Mouse (Mus musculus) lung, embryonic 16.5 days (tissue): ENCODE data around the gene Dvl3. TPM values are rescaled to one million over a fixed set of nuclear protein-coding genes. Genes with fewer than 3 reads are reported as not detected.

Experiments used
- ATAC-seq: fragments of 200-750 bp; cut with Nextera tagmentation; 2 replicates; pipeline ENCODE4 v1.8.0; 2017; ENCODE audit warnings: low read depth, mild to moderate bottlenecking, moderate library complexity
- H3K27ac ChIP-seq: fragments of 300-500 bp; sonication (generic); 2 replicates; pipeline ENCODE4 v1.5.1; 2014; ENCODE audit warnings: mild to moderate bottlenecking, control low read depth, low read length
- H3K27me3 ChIP-seq: fragments of 300-500 bp; sonication (generic); 2 replicates; pipeline ENCODE4 v1.6.1; 2014; ENCODE audit warnings: low read depth, low read length, mixed read lengths; ENCODE audit not compliant: control insufficient read depth, insufficient read depth
- H3K36me3 ChIP-seq: fragments of 300-500 bp; sonication (generic); 2 replicates; pipeline ENCODE4 v1.6.1; 2014; ENCODE audit warnings: low read length; ENCODE audit not compliant: control insufficient read depth, insufficient read depth
- H3K4me1 ChIP-seq: fragments of 300-500 bp; sonication (generic); replicated peaks from 2 replicates; pipeline ENCODE4 v1.6.1; 2014; ENCODE audit warnings: low read length, mixed read lengths; ENCODE audit not compliant: control insufficient read depth, insufficient read depth
- H3K4me2 ChIP-seq: fragments of 300-500 bp; sonication (generic); 2 replicates; pipeline ENCODE4 v1.6.1; 2014; ENCODE audit warnings: low read depth, low read length, control low read depth
- H3K4me3 ChIP-seq: fragments of 300-500 bp; sonication (generic); 2 replicates; pipeline ENCODE4 v1.5.1; 2014; ENCODE audit warnings: mild to moderate bottlenecking, low read length, control low read depth
- H3K9ac ChIP-seq: fragments of 300-500 bp; sonication (generic); 2 replicates; pipeline ENCODE4 v1.6.1; 2014; ENCODE audit warnings: low read length, control low read depth
- H3K9me3 ChIP-seq: fragments of 300-500 bp; sonication (generic); 2 replicates; pipeline ENCODE4 v1.6.1; 2016; ENCODE audit warnings: low read length; ENCODE audit not compliant: control insufficient read depth
- WGBS: fragments of 180-500 bp; shearing (Covaris S2); extraction: QIAGEN DNeasy Blood & Tissue Kit; methylation state at CpG from one replicate; pipeline ENCODE4 v1.1.7; 2014; 5-methylcytosine and 5-hydroxymethylcytosine counted together
- polyA plus RNA-seq: library from polyadenylated mRNA; unstranded; fragments of >200 nt; fragmentation: Nextera tagmentation; extraction: Ambion mirVana; gene quantifications from 2 replicates; pipeline ENCODE4 v1.2.1, GENCODE M21; 2015

Dvl3 gene
- polyA plus RNA-seq, 1 experiment from 2014 or later: 19.9 TPM

- WGBS: 23% methylated on average over 9 of the region's 9 CpGs
- ATAC-seq: no peak
- peak overlapping the region; percentile 91 for H3K4me3 ChIP-seq
- no peaks in the 10 kb centered on the region for H3K27me3 ChIP-seq
- H3K4me1 ChIP-seq: peaks cover 20% of the 10 kb centered on the region
- peak overlapping the region; percentile 87 for H3K27ac ChIP-seq
- H3K9me3 ChIP-seq: no peaks in the 10 kb centered on the region
- peak overlapping the region; percentile 99 for H3K9ac ChIP-seq
- H3K4me2 ChIP-seq: peak overlapping the region; percentile 74
- H3K36me3 ChIP-seq: peaks cover 39% of the 10 kb centered on the region
Observed at GRCm38 (mm10) chr16:20536081-20536665, 19.4 kb downstream of the Dvl3 start.

GRCm38 (mm10) chr16:20537071-20537471 lies 20.3 kb downstream of the Dvl3 start:
- H3K9me3 ChIP-seq: no peaks in the 10 kb centered on the region
- H3K27ac ChIP-seq: peak overlapping the region; percentile 29; the same call in 1 of the 2 replicates
- WGBS: 19% methylated on average over 5 of the region's 5 CpGs
- H3K4me3 ChIP-seq: peak overlapping the region; percentile 91
- peak overlapping the region; percentile 99 for H3K9ac ChIP-seq
- H3K27me3 ChIP-seq: no peaks in the 10 kb centered on the region
- H3K4me1 ChIP-seq: peaks cover 20% of the 10 kb centered on the region
- no peak for ATAC-seq
- H3K4me2 ChIP-seq: peak overlapping the region; percentile 74
- peaks cover 43% of the 10 kb centered on the region for H3K36me3 ChIP-seq

DNA sequence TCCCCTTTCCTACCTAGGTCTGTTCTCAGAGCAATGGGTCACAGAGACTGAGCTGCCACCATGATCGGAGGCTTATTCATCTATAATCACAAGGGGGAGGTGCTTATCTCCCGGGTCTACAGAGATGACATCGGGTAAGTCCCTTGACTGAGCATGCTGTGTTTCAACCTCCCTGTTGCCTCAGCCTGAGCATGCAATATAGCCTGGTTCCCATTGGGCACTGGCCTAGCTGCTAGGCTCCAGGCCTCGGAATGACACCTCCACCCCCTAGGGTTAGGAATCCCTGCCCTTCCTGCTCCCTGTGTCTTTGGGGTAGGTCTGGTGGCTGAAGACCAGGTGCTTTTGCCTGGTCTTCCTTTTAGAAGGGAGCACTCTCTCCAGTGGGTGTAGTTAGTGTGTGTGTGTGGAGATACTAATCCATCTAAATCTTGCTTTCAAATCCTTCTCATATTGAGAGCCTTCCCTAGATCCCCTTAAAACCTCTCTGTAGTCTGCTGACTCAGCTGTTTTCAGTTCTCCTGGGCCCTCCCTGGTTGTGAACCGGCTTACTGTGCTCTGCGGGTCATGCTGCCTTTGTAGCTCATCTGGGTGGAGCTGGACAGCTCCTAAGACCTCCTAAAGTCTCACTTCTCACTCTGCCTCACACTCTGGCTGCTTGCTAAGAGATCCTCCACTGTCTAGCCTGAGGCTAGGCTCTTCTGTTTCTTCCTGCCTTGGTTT lies 21.0 kb downstream of the Dvl3 start:
- peak overlapping the region; percentile 74 for H3K4me2 ChIP-seq
- H3K27me3 ChIP-seq: no peaks in the 10 kb centered on the region
- peaks cover 47% of the 10 kb centered on the region for H3K36me3 ChIP-seq
- no peak overlapping the region for H3K27ac ChIP-seq
- peak overlapping the region; percentile 91; the same call in 1 of the 2 replicates for H3K4me3 ChIP-seq
- H3K9me3 ChIP-seq: no peaks in the 10 kb centered on the region
- peak overlapping the region; percentile 99 for H3K9ac ChIP-seq
- no peak for ATAC-seq
- peaks cover 20% of the 10 kb centered on the region for H3K4me1 ChIP-seq
- WGBS: 47% methylated on average over 6 of the region's 6 CpGs

DNA sequence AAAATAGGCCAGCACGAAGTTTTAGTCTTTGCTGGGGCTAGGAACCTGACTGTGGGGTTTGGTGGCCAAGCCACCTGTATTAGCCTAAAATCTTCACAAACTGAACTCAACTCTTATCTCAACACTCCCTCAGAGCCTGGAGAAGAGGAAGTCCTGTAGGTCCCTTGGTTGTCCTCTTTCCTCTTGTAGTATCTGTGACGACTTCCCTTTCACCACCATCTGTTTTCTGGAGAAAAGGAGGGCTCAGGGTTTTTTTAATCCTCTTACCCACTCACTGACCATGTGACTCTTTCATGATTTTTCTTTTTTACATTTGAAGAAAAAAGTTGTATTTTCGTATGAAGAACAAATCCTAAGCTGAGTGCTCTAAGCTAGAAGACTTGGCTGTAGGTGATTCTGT lies 22.9 kb downstream of the Dvl3 start:
- Histone ChIP-seq H3K9ac (no peak overlapping the region), H3K4me3 (no peak overlapping the region), H3K27me3 (no peaks in the 10 kb centered on the region), H3K4me1 (peaks cover 20% of the 10 kb centered on the region), H3K27ac (no peak overlapping the region), H3K9me3 (no peaks in the 10 kb centered on the region; the same call in 1 of the 2 replicates), H3K36me3 (peaks cover 53% of the 10 kb centered on the region), H3K4me2 (no peak overlapping the region)
- WGBS: 67% methylated on average over 3 of the region's 3 CpGs
- ATAC-seq: no peak

- H3K9ac ChIP-seq: no peak overlapping the region
- WGBS: 74% methylated on average over 4 of the region's 4 CpGs
- H3K4me3 ChIP-seq: no peak overlapping the region
- H3K4me2 ChIP-seq: no peak overlapping the region
- ATAC-seq: no peak
- H3K36me3 ChIP-seq: peaks cover 57% of the 10 kb centered on the region
- no peak overlapping the region for H3K27ac ChIP-seq
- no peaks in the 10 kb centered on the region for H3K27me3 ChIP-seq
- H3K9me3 ChIP-seq: no peaks in the 10 kb centered on the region; the same call in 1 of the 2 replicates
- H3K4me1 ChIP-seq: peaks cover 20% of the 10 kb centered on the region
Observed at GRCm38 (mm10) chr16:20540438-20540837, 23.7 kb downstream of the Dvl3 start.

DNA sequence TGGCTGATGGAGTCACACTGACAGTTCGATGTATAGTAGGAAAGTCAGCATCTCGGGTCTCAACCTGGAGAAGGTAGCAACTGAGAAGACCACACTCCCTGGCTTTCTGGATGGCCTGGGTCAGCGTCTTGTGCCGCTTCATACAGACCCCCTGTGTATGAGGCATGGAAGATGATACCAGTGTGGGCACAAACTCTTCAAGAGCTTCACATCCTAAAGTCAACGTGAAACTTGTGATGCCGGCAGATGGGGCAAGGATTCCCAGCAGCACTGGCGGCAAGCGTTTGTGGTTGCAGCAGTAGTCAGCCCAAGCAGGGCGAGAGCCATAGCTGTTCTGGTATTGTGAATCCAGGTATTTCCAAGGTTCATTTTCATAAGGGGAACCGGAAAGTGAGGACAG lies 28.9 kb downstream of the Dvl3 start:
- H3K4me1 ChIP-seq: peaks cover 12% of the 10 kb centered on the region
- H3K27ac ChIP-seq: no peak overlapping the region
- H3K4me3 ChIP-seq: no peak overlapping the region
- no peak overlapping the region for H3K4me2 ChIP-seq
- no peak overlapping the region for H3K9ac ChIP-seq
- no peaks in the 10 kb centered on the region for H3K27me3 ChIP-seq
- no peaks in the 10 kb centered on the region; the same call in 1 of the 2 replicates for H3K9me3 ChIP-seq
- peaks cover 42% of the 10 kb centered on the region for H3K36me3 ChIP-seq
- WGBS: 89% methylated on average over 10 of the region's 10 CpGs
- ATAC-seq: no peak

- H3K4me1 ChIP-seq: peaks cover 12% of the 10 kb centered on the region
- peak overlapping the region; percentile 71 for H3K4me3 ChIP-seq
- no peak for ATAC-seq
- H3K9me3 ChIP-seq: no peaks in the 10 kb centered on the region; the same call in 1 of the 2 replicates
- H3K36me3 ChIP-seq: peaks cover 42% of the 10 kb centered on the region
- no peak overlapping the region for H3K27ac ChIP-seq
- WGBS: 45% methylated on average over 5 of the region's 5 CpGs
- H3K4me2 ChIP-seq: peak overlapping the region; percentile 75
- H3K9ac ChIP-seq: peak overlapping the region; percentile 74
- no peaks in the 10 kb centered on the region for H3K27me3 ChIP-seq
Observed at GRCm38 (mm10) chr16:20547423-20547822, 30.6 kb downstream of the Dvl3 start.

GRCm38 (mm10) chr16:20548096-20548948 lies 31.5 kb downstream of the Dvl3 start, which contains the start of gene Abcf3:
Abcf3 (plus strand) TSS chr16:20548577.
- Histone ChIP-seq H3K9ac (peak within 1 kb of the TSS; percentile 78), H3K27ac (peak within 1 kb of the TSS; percentile 71), H3K27me3 (no peaks in the 10 kb centered on the region), H3K9me3 (no peaks in the 10 kb centered on the region; the same call in 1 of the 2 replicates), H3K4me2 (peak within 1 kb of the TSS; percentile 78), H3K4me1 (peaks cover 12% of the 10 kb centered on the region), H3K4me3 (peak within 1 kb of the TSS; percentile 71), H3K36me3 (peaks cover 40% of the 10 kb centered on the region)
- peak; percentile 99 for ATAC-seq
- under 1% methylated on average over 56 of the region's 56 CpGs for whole genome bisulfite sequencing

- WGBS: 39% methylated on average over 9 of the region's 9 CpGs
- Histone ChIP-seq H3K4me2 (peak overlapping the region; percentile 78), H3K9me3 (no peaks in the 10 kb centered on the region; the same call in 1 of the 2 replicates), H3K4me1 (peaks cover 12% of the 10 kb centered on the region), H3K9ac (peak overlapping the region; percentile 78), H3K36me3 (peaks cover 37% of the 10 kb centered on the region), H3K4me3 (peak overlapping the region; percentile 71), H3K27me3 (no peaks in the 10 kb centered on the region), H3K27ac (no peak overlapping the region)
- no peak for ATAC-seq
Observed at GRCm38 (mm10) chr16:20549161-20549560, 32.4 kb downstream of the Dvl3 start.
